Mouse (Mus musculus) embryonic facial prominence, embryonic 14.5 days (tissue): Measurements from ENCODE around the gene Cadm1. TPM values are rescaled to one million over a fixed set of nuclear protein-coding genes. Genes with fewer than 3 reads are reported as not detected.
A peak's percentile ranks its signal among the peaks of the same experiment; 100 is the strongest.

ENCODE experiments used
- ATAC-seq: fragments of 200-750 bp; cut with Nextera tagmentation; 2 replicates; pipeline ENCODE4 v1.8.0; 2017; ENCODE audit warnings: low read depth, moderate number of reproducible peaks, moderate TSS enrichment
- DNase-seq: peaks from one replicate; pipeline ENCODE4 v3.0.0-alpha.2; 2015; ENCODE audit warnings: low spot score
- H3K27ac ChIP-seq: fragments of 300-500 bp; sonication (generic); replicated peaks from 2 replicates; pipeline ENCODE4 v1.5.1; 2014; ENCODE audit warnings: low read depth, mild to moderate bottlenecking, low read length, moderate library complexity
- H3K27me3 ChIP-seq: fragments of 300-500 bp; sonication (generic); replicated peaks from 2 replicates; pipeline ENCODE4 v1.6.1; 2014; ENCODE audit warnings: low read length; ENCODE audit not compliant: control insufficient read depth, insufficient read depth
- H3K36me3 ChIP-seq: fragments of 300-500 bp; sonication (generic); 2 replicates; pipeline ENCODE4 v1.6.1; 2014; ENCODE audit warnings: low read length, mixed read lengths; ENCODE audit not compliant: control insufficient read depth, insufficient read depth
- H3K4me1 ChIP-seq: fragments of 300-500 bp; sonication (generic); 2 replicates; pipeline ENCODE4 v1.6.1; 2014; ENCODE audit warnings: antibody characterized with exemption, low read length; ENCODE audit not compliant: control insufficient read depth, insufficient read depth
- H3K4me2 ChIP-seq: fragments of 300-500 bp; sonication (generic); 2 replicates; pipeline ENCODE4 v1.6.1; 2014; ENCODE audit warnings: low read depth, mild to moderate bottlenecking, low read length, moderate library complexity, mixed read lengths
- H3K4me3 ChIP-seq: fragments of 300-500 bp; sonication (generic); 2 replicates; pipeline ENCODE4 v1.5.1; 2014; ENCODE audit warnings: low read depth, mild to moderate bottlenecking, low read length
- H3K9ac ChIP-seq: fragments of 300-500 bp; sonication (generic); 2 replicates; pipeline ENCODE4 v1.6.1; 2014; ENCODE audit warnings: low read depth, mild to moderate bottlenecking, low read length, moderate library complexity, mixed read lengths
- H3K9me3 ChIP-seq: fragments of 300-500 bp; sonication (generic); 2 replicates; pipeline ENCODE4 v1.6.1; 2016; ENCODE audit warnings: low read length; ENCODE audit not compliant: control insufficient read depth
- WGBS: fragments of 180-500 bp; shearing (Covaris S2); extraction: QIAGEN DNeasy Blood & Tissue Kit; methylation state at CpG from one replicate; pipeline ENCODE4 v1.1.7; 2014; 5-methylcytosine and 5-hydroxymethylcytosine counted together
- polyA plus RNA-seq: library from polyadenylated mRNA; unstranded; fragments of >200 nt; fragmentation: Nextera tagmentation; extraction: Ambion mirVana; gene quantifications from 2 replicates; pipeline ENCODE4 v1.2.1, GENCODE M21; 2014

The Cadm1 gene
- polyA plus RNA-seq, 1 experiment from 2014 or later = 76.2 TPM

- Histone ChIP-seq H3K36me3 (peaks cover 6% of the 10 kb centered on the region; the same call in 1 of the 2 replicates), H3K9ac (no peak overlapping the region), H3K27ac (no peak overlapping the region), H3K27me3 (no peaks in the 10 kb centered on the region), H3K4me2 (no peak overlapping the region), H3K4me1 (0 out of 2 replicates have a peak, but pooled peaks cover 4% of the 10 kb centered on the region), H3K9me3 (no peaks in the 10 kb centered on the region), H3K4me3 (no peak overlapping the region)
- 49% methylated on average over 4 of the region's 4 CpGs for WGBS
- ATAC-seq (no peak), DNase-seq (peak; percentile 22)
Observed at GRCm38 (mm10) chr9:47801242-47801641, 271.3 kb downstream of the Cadm1 start.

DNA sequence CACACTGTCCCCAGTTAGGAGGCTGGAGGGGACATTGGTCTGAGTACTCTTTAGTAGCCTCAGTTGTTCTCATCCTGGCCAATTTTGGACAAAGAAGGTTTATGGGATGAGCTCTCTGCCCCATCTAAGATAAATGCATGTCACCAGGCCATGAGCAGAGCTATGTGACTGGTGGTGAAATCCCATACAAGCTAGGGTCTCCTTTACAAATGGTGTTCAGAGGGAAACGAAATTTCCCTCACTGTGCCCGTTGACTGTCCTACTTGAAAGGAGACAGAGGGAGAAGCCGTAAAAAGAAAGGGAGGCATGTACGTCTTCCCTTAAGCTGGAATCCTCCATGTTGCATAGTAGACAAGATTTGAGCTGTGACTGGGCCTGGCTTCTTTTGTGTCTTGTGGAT, 272.6 kb downstream of the Cadm1 start:
- Histone ChIP-seq H3K27ac (no peak overlapping the region), H3K9me3 (no peaks in the 10 kb centered on the region), H3K27me3 (no peaks in the 10 kb centered on the region), H3K4me3 (no peak overlapping the region), H3K4me1 (0 out of 2 replicates have a peak, but pooled peaks cover 4% of the 10 kb centered on the region), H3K36me3 (peaks cover 6% of the 10 kb centered on the region; the same call in 1 of the 2 replicates), H3K9ac (no peak overlapping the region), H3K4me2 (no peak overlapping the region)
- DNase-seq (no peak), ATAC-seq (no peak)
- WGBS = 94% methylated on average over 4 of the region's 4 CpGs

- no peaks in the 10 kb centered on the region for H3K27me3 ChIP-seq
- no peak for DNase-seq
- H3K36me3 ChIP-seq = peaks cover 6% of the 10 kb centered on the region; the same call in 1 of the 2 replicates
- H3K9ac ChIP-seq = no peak overlapping the region
- H3K9me3 ChIP-seq = no peaks in the 10 kb centered on the region
- 56% methylated on average over 13 of the region's 13 CpGs for WGBS
- no peak overlapping the region for H3K4me3 ChIP-seq
- ATAC-seq = no peak
- H3K27ac ChIP-seq = no peak overlapping the region
- H3K4me2 ChIP-seq = no peak overlapping the region
- 0 out of 2 replicates have a peak, but pooled peaks cover 4% of the 10 kb centered on the region for H3K4me1 ChIP-seq
Observed at GRCm38 (mm10) chr9:47803531-47804105, 273.6 kb downstream of the Cadm1 start.

- no peak overlapping the region for H3K4me3 ChIP-seq
- H3K9me3 ChIP-seq = no peaks in the 10 kb centered on the region
- DNase-seq (peak; percentile 19), ATAC-seq (no peak)
- 62% methylated on average over 7 of the region's 7 CpGs for WGBS
- no peak overlapping the region for H3K9ac ChIP-seq
- H3K4me1 ChIP-seq = 0 out of 2 replicates have a peak, but pooled peaks cover 4% of the 10 kb centered on the region
- H3K27me3 ChIP-seq = no peaks in the 10 kb centered on the region
- no peak overlapping the region for H3K27ac ChIP-seq
- H3K36me3 ChIP-seq = no peaks in the 10 kb centered on the region
- H3K4me2 ChIP-seq = no peak overlapping the region
Observed at GRCm38 (mm10) chr9:47805658-47806057, 275.7 kb downstream of the Cadm1 start.

- Histone ChIP-seq H3K4me2 (no peak overlapping the region), H3K36me3 (no peaks in the 10 kb centered on the region), H3K27ac (no peak overlapping the region), H3K4me3 (no peak overlapping the region), H3K9ac (no peak overlapping the region), H3K9me3 (no peaks in the 10 kb centered on the region), H3K4me1 (peaks cover 16% of the 10 kb centered on the region), H3K27me3 (no peaks in the 10 kb centered on the region)
- whole genome bisulfite sequencing = 48% methylated on average over 4 of the region's 4 CpGs
- DNase-seq (no peak), ATAC-seq (no peak)
Observed at GRCm38 (mm10) chr9:47825668-47826067, 295.7 kb downstream of the Cadm1 start.

- H3K4me3 ChIP-seq = peak overlapping the region; percentile 18; the same call in 1 of the 2 replicates
- no peaks in the 10 kb centered on the region for H3K27me3 ChIP-seq
- DNase-seq (peak; percentile 57), ATAC-seq (no peak)
- peak overlapping the region; percentile 50 for H3K4me2 ChIP-seq
- H3K9ac ChIP-seq = no peak overlapping the region
- no peaks in the 10 kb centered on the region for H3K9me3 ChIP-seq
- WGBS = 8% methylated on average over 13 of the region's 13 CpGs
- no peaks in the 10 kb centered on the region for H3K36me3 ChIP-seq
- H3K4me1 ChIP-seq = peaks cover 16% of the 10 kb centered on the region
- no peak overlapping the region for H3K27ac ChIP-seq
Observed at GRCm38 (mm10) chr9:47828762-47829161, 298.8 kb downstream of the Cadm1 start.

GRCm38 (mm10) chr9:47829204-47829603, 299.2 kb downstream of the Cadm1 start:
- Histone ChIP-seq H3K4me3 (peak overlapping the region; percentile 18; the same call in 1 of the 2 replicates), H3K27ac (no peak overlapping the region), H3K36me3 (no peaks in the 10 kb centered on the region), H3K9me3 (no peaks in the 10 kb centered on the region), H3K9ac (no peak overlapping the region), H3K4me2 (peak overlapping the region; percentile 50), H3K4me1 (peaks cover 16% of the 10 kb centered on the region), H3K27me3 (no peaks in the 10 kb centered on the region)
- 42% methylated on average over 10 of the region's 10 CpGs for WGBS
- DNase-seq (no peak), ATAC-seq (no peak)

GRCm38 (mm10) chr9:47829846-47830245, 299.9 kb downstream of the Cadm1 start:
- no peak overlapping the region for H3K9ac ChIP-seq
- H3K4me1 ChIP-seq = peaks cover 16% of the 10 kb centered on the region
- H3K27me3 ChIP-seq = no peaks in the 10 kb centered on the region
- ATAC-seq = no peak
- H3K4me2 ChIP-seq = no peak overlapping the region
- H3K36me3 ChIP-seq = no peaks in the 10 kb centered on the region
- no peak overlapping the region for H3K4me3 ChIP-seq
- H3K9me3 ChIP-seq = no peaks in the 10 kb centered on the region
- DNase-seq = peak; percentile 68
- 47% methylated on average over 4 of the region's 4 CpGs for WGBS
- H3K27ac ChIP-seq = no peak overlapping the region

GRCm38 (mm10) chr9:47831412-47831811, 301.4 kb downstream of the Cadm1 start:
- no peak overlapping the region for H3K4me2 ChIP-seq
- 75% methylated on average over 4 of the region's 4 CpGs for WGBS
- H3K4me1 ChIP-seq = peaks cover 16% of the 10 kb centered on the region
- no peaks in the 10 kb centered on the region for H3K9me3 ChIP-seq
- no peak overlapping the region for H3K9ac ChIP-seq
- peak; percentile 68 for ATAC-seq
- no peak overlapping the region for H3K4me3 ChIP-seq
- H3K27me3 ChIP-seq = no peaks in the 10 kb centered on the region
- DNase-seq = no peak
- H3K27ac ChIP-seq = no peak overlapping the region
- H3K36me3 ChIP-seq = no peaks in the 10 kb centered on the region
